Mouse (Mus musculus) gastrocnemius, postnatal 14 days (tissue): ENCODE data around the gene Oxld1. TPM values are rescaled to one million over a fixed set of nuclear protein-coding genes. Genes with fewer than 3 reads are reported as not detected.
"Not testable (repeated sequence)": the region's sequence is repeated elsewhere in the genome, so short reads cannot be mapped to it uniquely, and the experiment has no call there.

Experiments
- DNase-seq: peaks from one replicate; pipeline ENCODE4 v3.0.0; 2021; ENCODE audit warnings: mixed read lengths
- intact Hi-C: fragments of 180-260 bp; cut with DNase I; formaldehyde crosslinking; loops from one replicate; pipeline ENCODE4 v1.15.1; 2025; ENCODE audit warnings: low total_unique reads
- total RNA-seq, 2 experiments: library from RNA; stranded (reverse); gene quantifications; 2 replicates each; pipeline ENCODE4 v1.2.3; 2021

Oxld1 gene
- total RNA-seq, 2 experiments from 2014 or later = 26.5 to 29.0 TPM

GRCm38 (mm10) chr11:120442344-120442743, 15.5 kb downstream of the Oxld1 start, which contains the start of gene Tspan10:
TSS of gene Tspan10 (plus strand) at chr11:120442644.
- DNase-seq = no peak
- intact Hi-C loops = no loop called here

GRCm38 (mm10) chr11:120437857-120438385, 19.9 kb downstream of the Oxld1 start:
- no peak for DNase-seq
- intact Hi-C loops = no loop called here

DNA sequence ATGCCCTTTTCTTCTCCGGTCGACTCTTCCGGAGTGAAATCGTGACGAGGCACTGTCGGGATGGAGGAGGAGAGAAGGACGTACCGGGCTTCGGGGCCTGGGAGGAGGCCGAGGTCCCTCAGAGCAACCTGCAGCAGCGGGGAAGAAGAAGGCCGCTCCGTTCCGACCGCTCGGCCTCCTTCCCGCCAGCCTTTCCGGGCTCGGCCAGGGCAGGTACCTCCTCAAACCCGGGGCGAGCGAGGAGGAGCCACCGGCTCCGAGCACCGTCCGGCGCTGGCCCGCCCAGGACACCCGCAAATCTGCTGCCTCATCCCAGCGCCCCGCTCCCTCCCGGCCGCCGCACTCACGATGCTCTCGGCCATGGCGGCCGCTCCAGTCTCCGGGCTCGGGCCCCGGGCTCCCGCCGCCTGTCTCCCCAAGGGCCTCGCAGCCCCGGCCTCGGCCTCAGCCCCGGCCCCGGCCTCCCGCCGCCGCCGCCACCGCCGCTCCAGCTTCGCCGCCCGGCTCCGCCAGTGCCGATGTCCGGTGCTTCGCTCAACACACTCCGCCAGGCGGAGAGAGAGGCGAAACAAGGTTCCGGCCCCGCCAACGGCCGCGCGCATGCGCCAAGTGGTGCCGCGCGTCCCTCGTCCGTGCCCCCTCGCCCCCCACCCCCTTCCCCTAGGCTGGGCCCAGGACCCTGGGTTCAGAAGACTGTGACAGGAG, 20.6 kb downstream of the Oxld1 start, which contains the start of gene Nploc4:
TSS of gene Nploc4 (minus strand) at position 557 of the 705 bp plus-strand sequence.
- DNase-seq = peak; percentile 88
- intact Hi-C loops = no loop called here

- intact Hi-C loops = no loop called here
- no peak for DNase-seq
These were observed 31.1 kb downstream of the Oxld1 start for GRCm38 (mm10) chr11:120426727-120427126.

- intact Hi-C loops = no loop called here
- peak; percentile 49 for DNase-seq
These were observed 34.1 kb downstream of the Oxld1 start for GRCm38 (mm10) chr11:120423569-120424295.

DNA sequence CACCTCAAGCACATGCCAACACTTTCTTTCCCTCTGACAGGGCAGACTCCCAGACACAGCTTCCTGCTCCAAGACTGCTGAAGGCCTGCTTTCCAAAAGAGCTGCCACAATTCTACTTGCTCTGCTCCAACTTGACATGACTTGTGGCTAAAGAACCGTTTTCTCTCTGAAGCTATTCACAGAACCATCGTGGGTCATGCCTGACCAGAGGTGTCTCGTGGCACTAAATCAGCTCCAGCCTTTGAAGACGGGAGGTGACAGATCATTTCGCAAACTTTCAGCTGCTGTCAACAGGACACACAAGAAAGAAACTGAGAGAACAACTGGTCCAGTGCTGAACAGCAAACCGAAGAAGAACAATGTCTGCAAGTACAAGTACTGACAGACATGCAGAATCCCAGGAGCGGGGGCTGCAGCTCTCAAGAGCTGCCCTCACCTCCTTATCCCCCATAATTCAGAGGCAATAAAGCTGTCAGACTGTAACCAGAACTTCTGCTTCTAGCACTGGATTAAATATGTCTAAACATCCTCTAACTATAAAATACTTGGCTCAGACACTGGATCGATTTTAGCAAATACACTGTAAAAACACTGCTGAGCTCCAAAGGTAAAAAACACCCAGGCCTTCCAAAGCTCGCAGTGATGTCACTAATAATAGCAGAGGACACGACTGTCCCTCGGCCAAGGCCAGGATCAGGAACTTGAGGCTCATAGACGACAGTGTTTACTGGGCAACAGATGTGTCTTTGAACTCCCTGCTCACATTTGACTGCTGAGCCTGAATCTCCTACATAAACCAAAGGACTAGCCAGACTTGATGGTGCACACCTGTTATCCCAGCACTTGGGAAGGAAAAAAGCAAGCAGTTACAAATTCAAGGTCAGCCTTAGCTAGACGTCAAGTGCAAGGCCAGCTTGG, 35.0 kb downstream of the Oxld1 start:
- intact Hi-C loops = no loop called here
- no peak for DNase-seq

DNA sequence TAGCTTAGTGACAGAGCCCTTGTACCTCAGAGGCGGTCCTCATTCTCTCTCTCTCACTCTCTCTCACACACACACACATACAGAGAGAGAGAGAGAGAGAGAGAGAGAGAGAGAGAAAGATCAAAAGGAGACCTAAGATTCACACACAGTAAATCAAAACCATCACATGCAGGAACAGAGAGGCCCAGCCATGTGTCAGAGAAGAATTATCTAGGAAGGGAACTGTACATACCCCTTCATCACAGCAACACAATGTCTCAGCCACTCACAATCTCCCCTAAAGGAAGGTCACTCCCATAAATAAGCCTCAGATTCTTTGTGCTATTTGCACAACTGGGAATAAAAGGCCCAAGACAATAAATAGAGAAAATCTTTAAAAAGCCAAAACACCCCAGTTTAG, 39.3 kb downstream of the Oxld1 start:
- intact Hi-C loops = no loop called here
- DNase-seq = no peak

GRCm38 (mm10) chr11:120417852-120418251, 40.0 kb downstream of the Oxld1 start:
- no peak for DNase-seq
- intact Hi-C loops = no loop called here

GRCm38 (mm10) chr11:120413621-120414020, 44.2 kb downstream of the Oxld1 start:
- DNase-seq, intact Hi-C loops: not testable (repeated sequence)

Other genes with a start within 250 kb of the Oxld1 start
- gene Bahcc1, start 225.1 kb downstream of the Oxld1 start, total RNA-seq = 1 to 10 TPM; 3.4 to 8.1 TPM
- gene Actg1, start 109.5 kb downstream of the Oxld1 start, total RNA-seq = 100 to 1,000 TPM; 308 to 391 TPM
- gene Fscn2, start 96.5 kb downstream of the Oxld1 start, total RNA-seq = under 1 TPM; 0.16 to 0.39 TPM
- gene Faap100, start 79.3 kb downstream of the Oxld1 start, total RNA-seq = 10 to 100 TPM; 11.2 to 16.0 TPM
- gene Nploc4, start 20.4 kb downstream of the Oxld1 start, total RNA-seq = 10 to 100 TPM; 55.1 to 61.7 TPM
- gene Tspan10, start 15.4 kb downstream of the Oxld1 start, total RNA-seq = not detected
- under 1 TPM; 0.16 to 0.35 TPM for gene Pde6g, start 4.6 kb downstream of the Oxld1 start, total RNA-seq
- gene Ccdc137, start within 50 bp of the Oxld1 start, total RNA-seq = 1 to 10 TPM; 4.3 to 5.3 TPM
- gene Arl16, start 9.5 kb upstream of the Oxld1 start, total RNA-seq = 10 to 100 TPM; 11.4 to 11.8 TPM
- gene Mrpl12, start 26.5 kb upstream of the Oxld1 start, total RNA-seq = 100 to 1,000 TPM; 133 to 143 TPM
- gene Slc25a10, start 33.8 kb upstream of the Oxld1 start, total RNA-seq = 1 to 10 TPM; 5.1 to 7.0 TPM
- under 1 TPM in 1 of 2 experiments, not detected in 1; 0.38 TPM for gene Gcgr, start 72.6 kb upstream of the Oxld1 start, total RNA-seq
- gene Mcrip1, start 91.7 kb upstream of the Oxld1 start, total RNA-seq = 10 to 100 TPM; 31.1 to 33.3 TPM
- 100 to 1,000 TPM; 159 to 234 TPM for gene Ppp1r27, start 93.1 kb upstream of the Oxld1 start, total RNA-seq
- 100 to 1,000 TPM; 264 to 301 TPM for gene P4hb, start 115.2 kb upstream of the Oxld1 start, total RNA-seq
- 100 to 1,000 TPM; 118 to 144 TPM for gene Arhgdia, start 123.6 kb upstream of the Oxld1 start, total RNA-seq
- 10 to 100 TPM; 44.6 to 60.9 TPM for gene Alyref, start 140.3 kb upstream of the Oxld1 start, total RNA-seq
- 10 to 100 TPM; 54.0 to 55.6 TPM for gene Anapc11, start 140.4 kb upstream of the Oxld1 start, total RNA-seq
- not detected for gene Npb, start 150.4 kb upstream of the Oxld1 start, total RNA-seq
- 10 to 100 TPM; 25.7 to 25.8 TPM for gene Pcyt2, start 159.9 kb upstream of the Oxld1 start, total RNA-seq
- 1 to 10 TPM; 5.2 to 5.4 TPM for gene Sirt7, start 167.2 kb upstream of the Oxld1 start, total RNA-seq
- gene Mafg, start 175.5 kb upstream of the Oxld1 start, total RNA-seq = 10 to 100 TPM; 29.9 to 33.1 TPM
- gene Pycr1, start 185.7 kb upstream of the Oxld1 start, total RNA-seq = 10 to 100 TPM; 10.3 to 13.3 TPM
- gene Myadml2, start 190.1 kb upstream of the Oxld1 start, total RNA-seq = 100 to 1,000 TPM; 111 to 136 TPM
- gene Notum, start 203.1 kb upstream of the Oxld1 start, total RNA-seq = under 1 TPM in 1 of 2 experiments, not detected in 1; 0.39 TPM
- 10 to 100 TPM; 25.0 to 26.9 TPM for gene Aspscr1, start 214.9 kb upstream of the Oxld1 start, total RNA-seq